Mouse (Mus musculus): ENCODE results near the gene Kat2a. TPM values are rescaled to one million over a fixed set of nuclear protein-coding genes. Genes with fewer than 3 reads are reported as not detected.

Kat2a gene
- polyA plus RNA-seq, 1 experiment: 25.9 TPM

DNA sequence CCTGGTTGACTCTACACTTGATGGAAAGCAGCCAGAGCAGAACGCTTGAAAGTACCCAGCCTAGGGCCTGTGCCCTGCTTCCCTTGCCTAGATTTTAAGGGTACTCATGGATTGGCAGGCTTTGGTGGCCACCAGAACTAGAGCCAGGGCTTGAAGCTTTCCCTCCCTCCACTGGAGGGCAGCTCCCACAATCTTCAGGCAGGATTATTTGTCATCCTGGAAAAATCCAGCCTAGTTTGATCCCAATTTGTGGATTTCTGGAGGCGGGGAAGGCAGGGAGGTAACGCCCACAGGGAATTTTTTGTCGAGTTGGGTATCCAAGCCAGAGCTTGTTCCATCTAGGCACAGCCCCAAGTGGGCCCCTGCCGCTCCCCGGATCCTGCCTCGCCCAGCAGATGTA, 21.9 kb downstream of the Kat2a start:
- 0 out of 2 replicates have a peak, but pooled peaks cover 3% of the 10 kb centered on the region for H3K4me1 ChIP-seq (ENCODE audit: control insufficient read depth, insufficient read depth, low read length)
- TF ChIP-seq CTCF (conservative IDR thresholded peaks at IDR 0.05; ENCODE audit: insufficient read depth, insufficient read length, low read depth, low read length) (no peak), POLR2A (IDR thresholded peaks at IDR 0.05; ENCODE audit: low read depth, low read length) (no peak)
- WGBS: 84% methylated on average over 7 of the region's 7 CpGs

DNA sequence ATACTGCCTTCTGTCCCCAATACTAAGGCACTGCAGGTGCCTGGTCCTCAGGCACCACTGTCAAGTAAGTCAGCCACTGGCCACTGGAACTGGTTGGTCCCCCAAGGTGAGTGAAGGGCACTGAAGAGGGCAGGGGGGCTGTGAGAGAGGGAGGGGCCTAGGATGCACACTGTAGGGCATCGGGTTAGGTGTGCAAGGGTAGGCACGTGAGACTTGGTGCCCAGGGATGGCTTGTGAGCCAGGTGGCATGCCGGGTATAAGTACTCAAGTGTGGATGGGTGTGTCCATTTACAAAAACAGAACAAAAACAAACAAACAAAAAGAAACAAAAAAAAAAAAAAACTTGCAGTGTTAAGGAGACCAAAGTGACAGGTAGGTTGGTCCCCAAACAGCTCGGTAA, 23.8 kb downstream of the Kat2a start:
- 74% methylated on average over 4 of the region's 4 CpGs for WGBS
- TF ChIP-seq CTCF (conservative IDR thresholded peaks at IDR 0.05; ENCODE audit: insufficient read depth, insufficient read length, low read depth, low read length) (no peak), POLR2A (IDR thresholded peaks at IDR 0.05; ENCODE audit: low read depth, low read length) (no peak)
- no peaks in the 10 kb centered on the region for H3K27me3 ChIP-seq (replicated peaks; ENCODE audit: control insufficient read depth, insufficient read depth, low read length)
- no peak overlapping the region for H3K27ac ChIP-seq (ENCODE audit: insufficient read depth, low read depth, low read length)
- H3K4me1 ChIP-seq (ENCODE audit: control insufficient read depth, insufficient read depth, low read length): 0 out of 2 replicates have a peak, but pooled peaks cover 3% of the 10 kb centered on the region
- DNase-seq: no peak
- H3K4me3 ChIP-seq (ENCODE audit: insufficient read depth, low read depth, low read length): no peak overlapping the region
- H3K36me3 ChIP-seq (ENCODE audit: control insufficient read depth, insufficient read depth, low read length): no peaks in the 10 kb centered on the region

More for the DNA sequence above, 21.9 kb downstream of the Kat2a start:
- DNase-seq: no peak
- Histone ChIP-seq H3K36me3 (ENCODE audit: control insufficient read depth, insufficient read depth, low read length) (no peaks in the 10 kb centered on the region), H3K27me3 (replicated peaks; ENCODE audit: control insufficient read depth, insufficient read depth, low read length) (no peaks in the 10 kb centered on the region), H3K27ac (ENCODE audit: insufficient read depth, low read depth, low read length) (no peak overlapping the region), H3K4me3 (ENCODE audit: insufficient read depth, low read depth, low read length) (0 out of 2 replicates have a peak overlapping the region, but pooled peaks have one; percentile 6)

DNA sequence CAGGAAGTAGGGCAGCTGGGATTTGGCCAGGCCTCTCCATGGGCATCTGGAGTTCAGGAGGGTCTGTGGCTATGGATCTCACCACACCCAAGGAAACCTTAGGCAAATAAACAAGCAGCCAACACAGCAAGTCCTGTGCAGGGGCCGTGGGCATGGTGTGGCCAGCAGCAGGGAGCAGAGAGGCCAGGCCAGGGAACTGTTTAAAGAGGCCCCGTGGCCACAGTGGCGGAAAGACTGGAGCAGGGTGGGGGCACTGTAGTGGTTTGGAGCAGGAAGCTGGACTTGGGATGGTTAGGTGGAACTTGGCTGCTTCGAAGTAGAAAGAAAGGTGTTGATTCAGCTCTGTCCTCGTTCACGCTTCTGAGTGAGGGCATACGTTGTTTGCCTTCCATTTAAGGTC, 25.0 kb downstream of the Kat2a start:
- Histone ChIP-seq H3K27me3 (replicated peaks; ENCODE audit: control insufficient read depth, insufficient read depth, low read length) (no peaks in the 10 kb centered on the region), H3K27ac (ENCODE audit: insufficient read depth, low read depth, low read length) (no peak overlapping the region), H3K4me3 (ENCODE audit: insufficient read depth, low read depth, low read length) (no peak overlapping the region), H3K36me3 (ENCODE audit: control insufficient read depth, insufficient read depth, low read length) (no peaks in the 10 kb centered on the region), H3K4me1 (ENCODE audit: control insufficient read depth, insufficient read depth, low read length) (0 out of 2 replicates have a peak, but pooled peaks cover 3% of the 10 kb centered on the region)
- WGBS: 91% methylated on average over 7 of the region's 7 CpGs
- TF ChIP-seq CTCF (conservative IDR thresholded peaks at IDR 0.05; ENCODE audit: insufficient read depth, insufficient read length, low read depth, low read length): no peak
- no peak for TF ChIP-seq POLR2A (IDR thresholded peaks at IDR 0.05; ENCODE audit: low read depth, low read length)
- no peak for DNase-seq

DNA sequence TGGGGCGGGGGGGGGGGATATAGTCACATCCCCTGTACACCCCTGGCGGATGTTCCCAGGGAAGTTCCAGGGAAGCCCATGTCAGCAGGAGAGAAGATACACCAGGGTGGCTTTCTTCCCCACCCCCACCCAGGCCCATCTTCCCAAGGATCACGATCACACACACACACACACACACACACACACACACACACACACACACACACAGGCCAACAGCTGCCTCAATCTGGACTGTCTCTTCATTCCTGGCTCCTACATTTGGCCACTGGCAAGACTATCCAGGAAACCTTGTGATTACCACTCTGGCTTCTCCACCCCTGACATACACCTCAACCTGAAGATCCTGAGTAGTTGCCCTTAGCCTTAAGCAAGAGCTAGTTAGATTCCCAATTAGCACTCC, 26.9 kb downstream of the Kat2a start:
- Histone ChIP-seq H3K36me3 (ENCODE audit: control insufficient read depth, insufficient read depth, low read length) (no peaks in the 10 kb centered on the region), H3K27ac (ENCODE audit: insufficient read depth, low read depth, low read length) (no peak overlapping the region), H3K4me3 (ENCODE audit: insufficient read depth, low read depth, low read length) (no peak overlapping the region), H3K27me3 (replicated peaks; ENCODE audit: control insufficient read depth, insufficient read depth, low read length) (no peaks in the 10 kb centered on the region), H3K4me1 (ENCODE audit: control insufficient read depth, insufficient read depth, low read length) (no peaks in the 10 kb centered on the region)
- DNase-seq: no peak
- no peak for TF ChIP-seq POLR2A (IDR thresholded peaks at IDR 0.05; ENCODE audit: low read depth, low read length)
- TF ChIP-seq CTCF (conservative IDR thresholded peaks at IDR 0.05; ENCODE audit: insufficient read depth, insufficient read length, low read depth, low read length): no peak
- 83% methylated on average over 3 of the region's 3 CpGs for WGBS

DNA sequence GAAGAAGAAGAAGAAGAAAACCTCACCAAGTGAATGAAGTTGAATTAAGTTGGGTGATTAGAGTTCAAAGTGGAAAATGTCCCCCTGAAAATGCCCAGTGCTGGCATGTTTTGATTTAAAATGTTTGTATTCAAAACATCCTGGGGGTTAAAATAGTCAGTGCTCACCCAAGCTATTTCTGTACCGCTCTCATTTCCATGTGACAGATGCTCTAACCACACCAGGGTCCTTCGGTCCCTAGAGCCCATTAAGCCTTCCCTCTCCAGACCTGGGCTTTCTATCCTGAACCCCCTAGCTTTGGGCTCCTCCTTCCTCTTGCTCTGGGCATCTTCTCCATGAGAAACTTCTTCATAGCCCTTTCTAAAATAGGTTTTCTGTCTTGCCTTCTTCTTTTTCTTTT, 28.2 kb downstream of the Kat2a start:
- no peaks in the 10 kb centered on the region for H3K4me1 ChIP-seq (ENCODE audit: control insufficient read depth, insufficient read depth, low read length)
- no peak overlapping the region for H3K4me3 ChIP-seq (ENCODE audit: insufficient read depth, low read depth, low read length)
- no peak overlapping the region for H3K27ac ChIP-seq (ENCODE audit: insufficient read depth, low read depth, low read length)
- DNase-seq: no peak
- H3K36me3 ChIP-seq (ENCODE audit: control insufficient read depth, insufficient read depth, low read length): no peaks in the 10 kb centered on the region
- no peaks in the 10 kb centered on the region for H3K27me3 ChIP-seq (replicated peaks; ENCODE audit: control insufficient read depth, insufficient read depth, low read length)
- 56% methylated on average over 2 of the region's 2 CpGs for WGBS
- TF ChIP-seq CTCF (conservative IDR thresholded peaks at IDR 0.05; ENCODE audit: insufficient read depth, insufficient read length, low read depth, low read length) (no peak), POLR2A (IDR thresholded peaks at IDR 0.05; ENCODE audit: low read depth, low read length) (no peak)

DNA sequence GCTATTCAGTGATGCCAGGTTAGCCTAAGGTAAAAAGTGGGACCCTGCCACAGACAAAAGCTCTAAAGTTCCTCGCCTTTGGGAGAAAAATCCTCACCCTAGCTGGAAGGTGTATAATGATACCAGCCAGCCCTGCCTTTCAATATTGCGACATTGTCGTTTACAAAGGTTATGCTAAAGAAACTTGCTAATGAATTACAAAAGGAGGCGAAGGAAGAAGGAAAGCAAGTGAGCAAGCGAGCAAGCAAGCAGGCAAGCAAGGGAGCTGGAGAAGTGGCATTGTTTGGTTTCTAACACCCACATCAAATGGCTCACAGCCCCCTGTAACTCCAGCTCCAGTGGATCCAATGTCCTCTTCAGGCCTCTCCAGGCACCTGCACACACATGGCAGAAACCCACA, 29.7 kb downstream of the Kat2a start:
- Histone ChIP-seq H3K4me1 (ENCODE audit: control insufficient read depth, insufficient read depth, low read length) (no peaks in the 10 kb centered on the region), H3K27me3 (replicated peaks; ENCODE audit: control insufficient read depth, insufficient read depth, low read length) (no peaks in the 10 kb centered on the region), H3K36me3 (ENCODE audit: control insufficient read depth, insufficient read depth, low read length) (no peaks in the 10 kb centered on the region), H3K27ac (ENCODE audit: insufficient read depth, low read depth, low read length) (no peak overlapping the region), H3K4me3 (ENCODE audit: insufficient read depth, low read depth, low read length) (no peak overlapping the region)
- DNase-seq: no peak
- WGBS: 89% methylated on average over 5 of the region's 5 CpGs
- no peak for TF ChIP-seq POLR2A (IDR thresholded peaks at IDR 0.05; ENCODE audit: low read depth, low read length)
- no peak for TF ChIP-seq CTCF (conservative IDR thresholded peaks at IDR 0.05; ENCODE audit: insufficient read depth, insufficient read length, low read depth, low read length)

DNA sequence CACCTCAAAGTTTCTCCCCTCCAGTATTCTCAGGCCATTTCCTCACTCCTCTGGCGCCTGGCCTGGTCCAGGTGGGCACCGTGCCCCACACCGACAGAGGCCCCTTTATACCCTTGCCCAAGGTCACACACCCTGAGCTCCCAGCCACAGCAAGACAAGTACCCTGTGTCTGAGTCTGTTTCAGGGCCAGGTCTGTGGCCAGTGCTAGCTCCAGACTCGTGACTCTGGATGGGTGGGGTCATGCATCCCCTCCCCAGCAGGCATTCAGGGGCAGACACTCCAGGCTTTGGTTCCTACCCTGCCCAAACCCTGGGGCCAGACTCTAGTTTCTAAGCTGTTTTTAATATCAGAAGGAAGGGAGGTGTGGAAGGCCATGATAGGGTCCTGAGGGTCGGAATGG, 30.4 kb downstream of the Kat2a start:
- whole genome bisulfite sequencing: 78% methylated on average over 5 of the region's 5 CpGs

More for the DNA sequence above, 30.4 kb downstream of the Kat2a start:
- H3K4me3 ChIP-seq (ENCODE audit: insufficient read depth, low read depth, low read length): no peak overlapping the region
- no peak for TF ChIP-seq POLR2A (IDR thresholded peaks at IDR 0.05; ENCODE audit: low read depth, low read length)
- TF ChIP-seq CTCF (conservative IDR thresholded peaks at IDR 0.05; ENCODE audit: insufficient read depth, insufficient read length, low read depth, low read length): no peak
- no peak for DNase-seq
- H3K36me3 ChIP-seq (ENCODE audit: control insufficient read depth, insufficient read depth, low read length): no peaks in the 10 kb centered on the region
- H3K27ac ChIP-seq (ENCODE audit: insufficient read depth, low read depth, low read length): no peak overlapping the region
- no peaks in the 10 kb centered on the region for H3K27me3 ChIP-seq (replicated peaks; ENCODE audit: control insufficient read depth, insufficient read depth, low read length)
- no peaks in the 10 kb centered on the region for H3K4me1 ChIP-seq (ENCODE audit: control insufficient read depth, insufficient read depth, low read length)

All from kidney, adult 2 months (tissue).